Mouse (Mus musculus): ENCODE data around the gene Fam213b. TPM values are rescaled to one million over a fixed set of nuclear protein-coding genes. Genes with fewer than 3 reads are reported as not detected.
A peak's percentile ranks its signal among the peaks of the same experiment; 100 is the strongest.

The Fam213b gene
- polyA plus RNA-seq, 1 experiment from 2014 or later, result 35.8 TPM

- WGBS, result 77% methylated on average over 4 of the region's 4 CpGs
- H3K4me2 ChIP-seq, result no peak overlapping the region
- H3K4me3 ChIP-seq, result no peak overlapping the region
- H3K27me3 ChIP-seq (replicated peaks), result no peaks in the 10 kb centered on the region; the same call in 1 of the 2 replicates
- H3K4me1 ChIP-seq (replicated peaks), result peaks cover 6% of the 10 kb centered on the region
- no peaks in the 10 kb centered on the region for H3K36me3 ChIP-seq
- no peak for ATAC-seq (ENCODE audit: insufficient number of reproducible peaks, low FRiP score)
- 0 out of 2 replicates have a peak, but pooled peaks cover 4% of the 10 kb centered on the region for H3K9me3 ChIP-seq (replicated peaks)
- no peak overlapping the region for H3K27ac ChIP-seq (ENCODE audit: poor library complexity, severe bottlenecking)
- H3K9ac ChIP-seq, result no peak overlapping the region
Measured at GRCm38 (mm10) chr4:154922291-154922690, 23.4 kb upstream of the Fam213b start.

GRCm38 (mm10) chr4:154916662-154917061, 17.7 kb upstream of the Fam213b start:
- no peak for ATAC-seq (ENCODE audit: insufficient number of reproducible peaks, low FRiP score)
- no peaks in the 10 kb centered on the region for H3K27me3 ChIP-seq (replicated peaks)
- H3K9ac ChIP-seq, result no peak overlapping the region
- H3K27ac ChIP-seq (ENCODE audit: poor library complexity, severe bottlenecking), result no peak overlapping the region
- no peaks in the 10 kb centered on the region for H3K9me3 ChIP-seq (replicated peaks)
- WGBS, result 66% methylated on average over 4 of the region's 4 CpGs
- H3K4me3 ChIP-seq, result no peak overlapping the region
- H3K36me3 ChIP-seq, result no peaks in the 10 kb centered on the region
- H3K4me1 ChIP-seq (replicated peaks), result no peaks in the 10 kb centered on the region
- H3K4me2 ChIP-seq, result no peak overlapping the region

DNA sequence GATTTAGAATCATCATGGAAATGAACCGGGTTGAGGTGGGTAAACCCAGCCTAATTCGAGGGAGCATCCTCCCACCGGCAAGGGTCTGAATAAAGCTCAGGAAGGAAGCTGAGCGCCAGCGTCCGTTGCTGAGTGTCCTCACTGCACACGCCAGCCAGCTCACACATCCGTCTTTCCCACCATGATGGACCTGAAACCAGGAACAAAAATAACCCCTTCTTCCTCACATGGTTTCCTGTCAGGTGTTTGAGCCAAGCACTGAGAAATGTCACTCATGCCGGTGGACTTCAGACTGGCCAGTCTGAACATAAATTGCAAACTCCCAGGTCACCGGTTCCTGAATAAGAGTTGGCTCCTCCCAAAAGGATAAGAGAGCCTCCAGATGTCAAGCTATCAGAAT, 16.4 kb upstream of the Fam213b start:
- Histone ChIP-seq H3K4me2 (no peak overlapping the region), H3K4me1 (replicated peaks) (peaks cover 10% of the 10 kb centered on the region), H3K27ac (ENCODE audit: poor library complexity, severe bottlenecking) (no peak overlapping the region), H3K9ac (no peak overlapping the region), H3K27me3 (replicated peaks) (no peaks in the 10 kb centered on the region), H3K4me3 (no peak overlapping the region), H3K36me3 (no peaks in the 10 kb centered on the region), H3K9me3 (replicated peaks) (no peaks in the 10 kb centered on the region)
- 54% methylated on average over 10 of the region's 10 CpGs for WGBS
- no peak for ATAC-seq (ENCODE audit: insufficient number of reproducible peaks, low FRiP score)

DNA sequence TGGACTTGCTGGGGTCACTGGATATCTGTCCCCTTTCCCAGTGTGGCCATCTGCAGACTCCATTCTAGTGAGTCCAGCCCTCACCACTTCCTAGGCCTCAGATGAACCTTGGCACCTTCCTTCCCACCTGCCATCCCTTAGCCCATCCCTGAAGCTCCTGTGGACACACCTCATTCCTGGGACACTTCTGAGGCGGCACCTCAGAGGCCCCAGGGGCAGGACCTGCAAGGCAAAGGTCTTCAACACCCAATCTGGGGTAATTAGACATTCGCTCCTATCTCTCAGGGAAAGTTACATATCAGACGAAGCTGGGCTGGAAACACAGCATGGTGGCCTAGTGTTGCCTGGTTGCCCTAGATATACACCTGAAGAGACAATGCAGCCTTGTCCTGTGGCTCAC, 15.8 kb upstream of the Fam213b start:
- H3K9ac ChIP-seq, result no peak overlapping the region
- no peaks in the 10 kb centered on the region for H3K9me3 ChIP-seq (replicated peaks)
- H3K4me3 ChIP-seq, result no peak overlapping the region
- no peaks in the 10 kb centered on the region for H3K36me3 ChIP-seq
- peaks cover 12% of the 10 kb centered on the region for H3K4me1 ChIP-seq (replicated peaks)
- ATAC-seq (ENCODE audit: insufficient number of reproducible peaks, low FRiP score), result no peak
- WGBS, result 69% methylated on average over 3 of the region's 3 CpGs
- H3K27me3 ChIP-seq (replicated peaks), result no peaks in the 10 kb centered on the region
- no peak overlapping the region for H3K4me2 ChIP-seq
- H3K27ac ChIP-seq (ENCODE audit: poor library complexity, severe bottlenecking), result no peak overlapping the region

DNA sequence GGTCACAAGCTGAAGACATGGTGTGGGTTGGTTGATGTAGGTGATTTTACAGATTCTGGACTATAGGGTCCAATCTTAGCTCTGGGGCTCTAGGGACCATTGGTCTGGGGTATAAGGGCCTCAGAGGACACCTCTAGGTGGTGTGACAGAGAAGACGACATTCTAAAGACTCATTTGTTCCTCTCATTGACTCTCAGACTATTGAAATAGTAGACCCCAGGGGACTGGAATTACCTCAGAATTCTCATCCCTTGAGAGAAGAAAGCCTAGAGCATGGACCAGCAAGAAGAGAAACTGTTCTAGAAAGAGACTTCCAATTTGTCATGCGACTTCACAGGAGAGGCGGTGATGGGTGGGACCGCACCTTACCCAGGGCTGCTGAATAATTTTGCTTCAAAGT, 15.3 kb upstream of the Fam213b start:
- Histone ChIP-seq H3K4me1 (replicated peaks) (peaks cover 12% of the 10 kb centered on the region), H3K9me3 (replicated peaks) (no peaks in the 10 kb centered on the region), H3K4me2 (no peak overlapping the region), H3K9ac (no peak overlapping the region), H3K4me3 (no peak overlapping the region), H3K36me3 (no peaks in the 10 kb centered on the region), H3K27ac (ENCODE audit: poor library complexity, severe bottlenecking) (no peak overlapping the region), H3K27me3 (replicated peaks) (no peaks in the 10 kb centered on the region)
- ATAC-seq (ENCODE audit: insufficient number of reproducible peaks, low FRiP score), result no peak
- 97% methylated on average over 4 of the region's 4 CpGs for WGBS

- 90% methylated on average over 3 of the region's 3 CpGs for WGBS
- Histone ChIP-seq H3K4me3 (no peak overlapping the region), H3K36me3 (no peaks in the 10 kb centered on the region), H3K9ac (no peak overlapping the region), H3K27me3 (replicated peaks) (no peaks in the 10 kb centered on the region), H3K4me1 (replicated peaks) (peaks cover 12% of the 10 kb centered on the region), H3K4me2 (no peak overlapping the region), H3K9me3 (replicated peaks) (no peaks in the 10 kb centered on the region), H3K27ac (ENCODE audit: poor library complexity, severe bottlenecking) (no peak overlapping the region)
- ATAC-seq (ENCODE audit: insufficient number of reproducible peaks, low FRiP score), result no peak
Measured at GRCm38 (mm10) chr4:154913845-154914244, 14.9 kb upstream of the Fam213b start.

GRCm38 (mm10) chr4:154911644-154912043, 12.7 kb upstream of the Fam213b start:
- Histone ChIP-seq H3K4me2 (no peak overlapping the region), H3K27me3 (replicated peaks) (no peaks in the 10 kb centered on the region), H3K9me3 (replicated peaks) (no peaks in the 10 kb centered on the region), H3K4me3 (no peak overlapping the region), H3K36me3 (no peaks in the 10 kb centered on the region), H3K9ac (no peak overlapping the region), H3K4me1 (replicated peaks) (peaks cover 14% of the 10 kb centered on the region), H3K27ac (ENCODE audit: poor library complexity, severe bottlenecking) (no peak overlapping the region)
- peak; percentile 87 for ATAC-seq (ENCODE audit: insufficient number of reproducible peaks, low FRiP score)
- WGBS, result 52% methylated on average over 2 of the region's 2 CpGs

DNA sequence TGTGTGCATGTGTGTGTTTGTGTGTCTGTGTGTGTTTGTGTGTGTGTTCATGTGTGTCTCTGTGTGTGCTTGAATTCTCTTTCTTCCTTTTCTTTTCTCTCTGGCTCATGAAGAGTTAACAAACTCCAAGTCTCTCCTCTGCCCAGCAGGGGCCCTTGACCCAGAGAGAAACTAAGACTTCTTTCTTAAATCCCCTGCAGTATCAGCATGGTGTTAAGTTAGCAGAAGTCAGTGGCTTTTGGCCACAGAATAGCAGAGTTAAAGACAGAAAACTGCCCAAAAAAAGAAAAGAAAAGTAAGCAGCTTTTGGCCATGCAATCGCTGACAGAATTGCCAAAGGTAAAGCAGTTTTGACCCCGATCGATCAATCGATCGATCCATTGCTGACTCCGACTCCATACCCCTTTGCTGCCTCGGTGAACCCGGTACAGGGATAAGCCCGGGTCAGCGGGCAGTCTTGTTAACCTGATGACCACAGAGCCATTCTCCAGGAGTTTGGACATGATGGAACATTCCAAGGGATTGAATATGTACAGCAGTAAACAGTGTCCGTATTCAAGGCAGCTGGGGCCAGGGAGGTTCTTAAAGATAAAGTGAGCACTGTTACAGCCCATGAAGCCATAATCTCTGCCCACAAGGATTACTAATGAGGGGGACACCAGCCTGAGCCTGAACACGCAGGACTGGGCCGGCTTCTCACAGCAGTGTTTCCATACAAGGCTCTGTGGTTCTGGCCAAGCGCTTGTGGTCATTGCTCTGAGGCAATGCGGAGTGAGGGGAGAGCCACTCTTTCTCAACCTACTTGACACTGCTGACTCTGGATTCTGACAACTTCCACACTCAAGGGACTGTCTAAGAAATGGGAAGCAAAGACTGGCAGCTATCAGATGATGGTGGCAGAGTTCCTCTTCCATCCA, 11.9 kb upstream of the Fam213b start:
- no peak overlapping the region for H3K27ac ChIP-seq (ENCODE audit: poor library complexity, severe bottlenecking)
- peak; percentile 39; the same call in 1 of the 2 replicates for ATAC-seq (ENCODE audit: insufficient number of reproducible peaks, low FRiP score)
- H3K4me3 ChIP-seq, result no peak overlapping the region
- no peaks in the 10 kb centered on the region for H3K9me3 ChIP-seq (replicated peaks)
- no peak overlapping the region; the same call in 1 of the 2 replicates for H3K9ac ChIP-seq
- H3K27me3 ChIP-seq (replicated peaks), result no peaks in the 10 kb centered on the region
- WGBS, result 28% methylated on average over 15 of the region's 15 CpGs
- 0 out of 2 replicates have a peak overlapping the region, but pooled peaks have one; percentile 16 for H3K4me2 ChIP-seq
- peaks cover 14% of the 10 kb centered on the region for H3K4me1 ChIP-seq (replicated peaks)
- no peaks in the 10 kb centered on the region for H3K36me3 ChIP-seq

DNA sequence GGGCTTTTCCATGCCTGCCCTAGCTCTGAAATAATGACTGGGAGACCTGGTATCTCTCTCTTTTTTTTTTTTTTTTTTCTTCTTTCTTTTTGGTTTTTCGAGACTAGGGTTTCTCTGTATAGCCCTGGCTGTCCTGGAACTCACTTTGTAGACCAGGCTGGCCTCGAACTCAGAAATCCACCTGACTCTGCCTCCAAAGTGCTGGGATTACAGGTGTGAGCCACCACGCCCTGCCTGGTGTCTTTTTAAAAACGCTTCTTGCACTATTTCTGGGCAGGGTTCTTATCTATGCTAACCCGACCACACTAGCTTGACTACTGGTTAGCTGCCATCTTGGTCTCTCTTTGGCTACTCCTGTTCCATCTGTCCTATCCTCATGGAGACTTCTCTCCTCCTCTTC, 9.6 kb upstream of the Fam213b start:
- Histone ChIP-seq H3K4me3 (no peak overlapping the region), H3K4me2 (no peak overlapping the region), H3K4me1 (replicated peaks) (peaks cover 21% of the 10 kb centered on the region), H3K36me3 (no peaks in the 10 kb centered on the region), H3K27ac (ENCODE audit: poor library complexity, severe bottlenecking) (no peak overlapping the region), H3K9ac (no peak overlapping the region), H3K9me3 (replicated peaks) (no peaks in the 10 kb centered on the region), H3K27me3 (replicated peaks) (peaks cover 4% of the 10 kb centered on the region; the same call in 1 of the 2 replicates)
- no peak for ATAC-seq (ENCODE audit: insufficient number of reproducible peaks, low FRiP score)
- 75% methylated on average over 5 of the region's 5 CpGs for WGBS

DNA sequence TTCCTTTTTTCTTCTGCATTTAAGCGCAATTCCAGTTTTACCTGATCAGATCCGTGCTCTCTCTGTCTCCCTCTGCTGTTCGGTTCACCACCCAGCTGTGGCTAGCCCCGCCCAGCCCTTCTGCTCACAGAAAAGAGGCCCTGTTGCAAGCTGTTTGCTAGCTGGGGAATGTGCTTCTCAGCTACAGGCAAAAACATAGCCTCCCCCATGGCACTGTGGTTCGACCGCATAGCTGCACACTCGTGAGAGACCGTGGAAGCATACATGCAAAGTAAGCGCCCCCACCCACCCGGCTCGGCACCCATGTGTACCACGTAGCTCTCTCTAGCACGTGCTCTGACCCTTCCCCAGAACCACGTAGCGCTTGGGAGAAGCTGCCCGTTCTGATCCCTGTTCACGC, 8.9 kb upstream of the Fam213b start:
- peaks cover 21% of the 10 kb centered on the region for H3K4me1 ChIP-seq (replicated peaks)
- H3K4me2 ChIP-seq, result peak overlapping the region; percentile 27; the same call in 1 of the 2 replicates
- WGBS, result 44% methylated on average over 17 of the region's 17 CpGs
- 0 out of 2 replicates have a peak, but pooled peaks have one; percentile 67 for ATAC-seq (ENCODE audit: insufficient number of reproducible peaks, low FRiP score)
- no peaks in the 10 kb centered on the region for H3K9me3 ChIP-seq (replicated peaks)
- no peak overlapping the region for H3K4me3 ChIP-seq
- no peaks in the 10 kb centered on the region for H3K36me3 ChIP-seq
- no peak overlapping the region for H3K27ac ChIP-seq (ENCODE audit: poor library complexity, severe bottlenecking)
- H3K27me3 ChIP-seq (replicated peaks), result peaks cover 4% of the 10 kb centered on the region; the same call in 1 of the 2 replicates
- H3K9ac ChIP-seq, result no peak overlapping the region

GRCm38 (mm10) chr4:154904185-154905071, 5.5 kb upstream of the Fam213b start:
- Histone ChIP-seq H3K27me3 (replicated peaks) (peaks cover 4% of the 10 kb centered on the region; the same call in 1 of the 2 replicates), H3K9me3 (replicated peaks) (no peaks in the 10 kb centered on the region), H3K36me3 (no peaks in the 10 kb centered on the region), H3K27ac (ENCODE audit: poor library complexity, severe bottlenecking) (no peak overlapping the region; the same call in 1 of the 2 replicates), H3K4me3 (peak overlapping the region; percentile 53), H3K4me2 (peak overlapping the region; percentile 93), H3K9ac (peak overlapping the region; percentile 69), H3K4me1 (replicated peaks) (peaks cover 9% of the 10 kb centered on the region)
- 1% methylated on average over 16 of the region's 16 CpGs for WGBS
- ATAC-seq (ENCODE audit: insufficient number of reproducible peaks, low FRiP score), result peak; percentile 94

All from heart, embryonic 12.5 days (tissue).